In genomic region chr10:110806471-110806870, GRCm38 (mm10) we compare ENCODE assay signal across 24 mouse cellular contexts.
DNase-seq lines count a peak whose midpoint lies in the region; ATAC-seq and TF ChIP-seq lines count a peak whose summit lies in the region.
"Had no signal": no experiment of that assay in that cellular context is flagged by ENCODE, and none has a peak within 500 bp of the region (broad histone marks: within the 10 kb centered on the region; RNA-seq: fewer than 3 reads in every experiment).

No protein-coding gene starts in this region.

- no peak overlapping the region for H3K9ac ChIP-seq in hindbrain, postnatal 0 days (replicated peaks; ENCODE audit: low read length)
- H3K9ac ChIP-seq in hindbrain, embryonic 14.5 days, result no peak overlapping the region
- H3K9ac ChIP-seq: heart, embryonic 13.5 days; midbrain, embryonic 15.5 days; neural tube, embryonic 13.5 days had no signal

- H3K27me3 ChIP-seq in hindbrain, postnatal 0 days (ENCODE audit: insufficient read depth, low read length), result no peaks in the 10 kb centered on the region
- H3K27me3 ChIP-seq in hindbrain, embryonic 14.5 days (ENCODE audit: control insufficient read depth, insufficient read depth, low read length), result no peaks in the 10 kb centered on the region
- no peaks in the 10 kb centered on the region for H3K27me3 ChIP-seq in embryonic facial prominence, embryonic 10.5 days (replicated peaks; ENCODE audit: low read depth, poor library complexity, severe bottlenecking)
- no peaks in the 10 kb centered on the region for H3K27me3 ChIP-seq in limb, embryonic 10.5 days (ENCODE audit: low read depth, poor library complexity, severe bottlenecking)
- H3K27me3 ChIP-seq: CH12.LX; heart, embryonic 13.5 days; midbrain, embryonic 15.5 days; neural tube, embryonic 13.5 days had no signal

- H3K4me3 ChIP-seq in hindbrain, postnatal 0 days (ENCODE audit: low read length), result no peak overlapping the region
- H3K4me3 ChIP-seq in hindbrain, embryonic 14.5 days (replicated peaks; ENCODE audit: low read length), result no peak overlapping the region
- no peak overlapping the region for H3K4me3 ChIP-seq in embryonic facial prominence, embryonic 10.5 days
- H3K4me3 ChIP-seq in limb, embryonic 10.5 days, result no peak overlapping the region
- H3K4me3 ChIP-seq: forebrain, embryonic 10.5 days; heart, adult 2 months; heart, embryonic 13.5 days; midbrain, embryonic 15.5 days; neural tube, embryonic 13.5 days had no signal

- no peaks in the 10 kb centered on the region for H3K9me3 ChIP-seq in hindbrain, postnatal 0 days (ENCODE audit: low read length)
- H3K9me3 ChIP-seq in hindbrain, embryonic 14.5 days (ENCODE audit: control insufficient read depth, low read length), result no peaks in the 10 kb centered on the region
- no peaks in the 10 kb centered on the region for H3K9me3 ChIP-seq in embryonic facial prominence, embryonic 10.5 days
- H3K9me3 ChIP-seq in limb, embryonic 10.5 days (replicated peaks), result no peaks in the 10 kb centered on the region
- H3K9me3 ChIP-seq: forebrain, embryonic 10.5 days; G1E; heart, embryonic 13.5 days; midbrain, embryonic 15.5 days; neural tube, embryonic 13.5 days had no signal

- no peak overlapping the region for H3K4me2 ChIP-seq in hindbrain, postnatal 0 days (ENCODE audit: low read depth, low read length)
- no peak overlapping the region for H3K4me2 ChIP-seq in hindbrain, embryonic 14.5 days (replicated peaks)
- H3K4me2 ChIP-seq: heart, embryonic 13.5 days; midbrain, embryonic 15.5 days; neural tube, embryonic 13.5 days had no signal

- H3K27ac ChIP-seq in hindbrain, postnatal 0 days, result no peak overlapping the region
- no peak overlapping the region for H3K27ac ChIP-seq in hindbrain, embryonic 14.5 days
- H3K27ac ChIP-seq in embryonic facial prominence, embryonic 10.5 days (replicated peaks), result 0 out of 2 replicates have a peak overlapping the region, but pooled peaks have one; percentile 26
- H3K27ac ChIP-seq in limb, embryonic 10.5 days, result peak overlapping the region; percentile 68
- H3K27ac ChIP-seq: forebrain, embryonic 10.5 days; heart, adult 2 months; heart, embryonic 13.5 days; kidney, postnatal 0 days; midbrain, embryonic 15.5 days; neural tube, embryonic 13.5 days had no signal

- DNase-seq in hindbrain, postnatal 0 days (ENCODE audit: low spot score), result peak; percentile 5
- no peak for DNase-seq in hindbrain, embryonic 14.5 days (ENCODE audit: low spot score)
- peak; percentile 64 for DNase-seq in 3T3-L1 (ENCODE audit: low read depth, low spot score)
- DNase-seq in embryonic facial prominence, embryonic 10.5 days (ENCODE audit: low spot score), result peak; percentile 59
- peak; percentile 72 for DNase-seq in limb, embryonic 10.5 days (ENCODE audit: low spot score)
- DNase-seq in right cerebral cortex, postnatal 4 days, result no peak
- no peak for DNase-seq in spleen, adult 12 weeks (ENCODE audit: low spot score)
- no peak for DNase-seq in layer of hippocampus, postnatal 10 days (ENCODE audit: low spot score in 2 of 2)
- DNase-seq: adrenal gland, postnatal 10 days; cerebellum, adult 2 months; gastrocnemius, postnatal 25 days; heart, adult 2 months; heart, postnatal 14 days; kidney, adult 18-20 months; lung, postnatal 10 days had no signal

- H3K4me1 ChIP-seq in hindbrain, postnatal 0 days (ENCODE audit: insufficient read depth, low read length), result no peaks in the 10 kb centered on the region
- H3K4me1 ChIP-seq in hindbrain, embryonic 14.5 days (replicated peaks; ENCODE audit: control insufficient read depth, insufficient read depth, low read length), result no peaks in the 10 kb centered on the region
- peaks cover 32% of the 10 kb centered on the region for H3K4me1 ChIP-seq in embryonic facial prominence, embryonic 10.5 days
- H3K4me1 ChIP-seq in limb, embryonic 10.5 days, result peaks cover 37% of the 10 kb centered on the region
- H3K4me1 ChIP-seq: midbrain, embryonic 15.5 days; neural tube, embryonic 13.5 days had no signal

- TF ChIP-seq CTCF in hindbrain, postnatal 0 days (IDR thresholded peaks at IDR 0.05; ENCODE audit: low read depth), result no peak

- 65% methylated on average over 8 of the region's 8 CpGs for WGBS in hindbrain, postnatal 0 days
- WGBS in hindbrain, embryonic 14.5 days, result 78% methylated on average over 8 of the region's 8 CpGs
- 58% methylated on average over 8 of the region's 8 CpGs for WGBS in embryonic facial prominence, embryonic 10.5 days
- WGBS in limb, embryonic 10.5 days, result 52% methylated on average over 8 of the region's 8 CpGs

- ATAC-seq in hindbrain, postnatal 0 days, result no peak
- ATAC-seq in hindbrain, embryonic 14.5 days (ENCODE audit: low FRiP score), result no peak
- ATAC-seq: forebrain, embryonic 16.5 days; inflammation-experienced regulatory T-cells, adult 6 months; midbrain, embryonic 15.5 days had no signal

- no peaks in the 10 kb centered on the region for H3K36me3 ChIP-seq in hindbrain, postnatal 0 days (ENCODE audit: insufficient read depth, low read length)
- no peaks in the 10 kb centered on the region for H3K36me3 ChIP-seq in hindbrain, embryonic 14.5 days (replicated peaks; ENCODE audit: control insufficient read depth, insufficient read depth)
- H3K36me3 ChIP-seq in embryonic facial prominence, embryonic 10.5 days (replicated peaks), result no peaks in the 10 kb centered on the region
- no peaks in the 10 kb centered on the region for H3K36me3 ChIP-seq in limb, embryonic 10.5 days
- H3K36me3 ChIP-seq: forebrain, embryonic 10.5 days; G1E; heart, embryonic 13.5 days; midbrain, embryonic 15.5 days; neural tube, embryonic 13.5 days had no signal

Comparison
In these comparisons a context has a peak if more than half of its experiments do, and no peak if none do; other contexts are left out.
1. DNase-seq: peak in hindbrain, postnatal 0 days (single experiment), 3T3-L1 (single experiment), embryonic facial prominence, embryonic 10.5 days (single experiment) and limb, embryonic 10.5 days (single experiment); none in hindbrain, embryonic 14.5 days (single experiment), right cerebral cortex, postnatal 4 days (single experiment), spleen, adult 12 weeks (single experiment) and layer of hippocampus, postnatal 10 days (0 of 2).
2. H3K27ac ChIP-seq: peak in embryonic facial prominence, embryonic 10.5 days (single experiment) and limb, embryonic 10.5 days (single experiment); none in hindbrain, postnatal 0 days (single experiment) and hindbrain, embryonic 14.5 days (single experiment).